Mouse (Mus musculus): ENCODE data around the gene Slc17a2.

Slc17a2 gene

DNA sequence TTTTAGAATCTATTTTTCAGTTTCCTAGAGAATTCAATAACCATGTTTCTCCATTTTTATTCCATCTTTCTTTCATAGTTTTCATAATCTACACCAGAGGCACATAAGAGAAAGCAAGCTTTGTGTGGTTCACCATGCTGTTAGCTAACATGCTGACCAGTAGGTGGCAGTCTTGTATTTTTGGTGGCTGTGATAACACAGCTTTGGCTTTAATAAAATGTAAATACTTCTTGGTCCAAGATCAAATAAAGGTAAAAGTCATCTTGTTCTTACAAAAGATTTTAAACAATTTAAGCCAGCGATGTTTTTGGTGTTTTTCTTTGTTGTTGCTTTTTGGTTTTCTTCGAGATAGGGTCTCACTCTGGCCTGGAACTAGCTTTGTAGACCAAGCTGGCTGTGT, 14.3 kb upstream of the Slc17a2 start:
- no peak for DNase-seq (ENCODE audit: low spot score)

GRCm38 (mm10) chr13:23799405-23799804, 7.4 kb upstream of the Slc17a2 start:
- DNase-seq (ENCODE audit: low spot score), result no peak

- DNase-seq (ENCODE audit: low spot score), result no peak
These were observed 2.3 kb upstream of the Slc17a2 start for GRCm38 (mm10) chr13:23804532-23804931.

- no peak for DNase-seq (ENCODE audit: low spot score)
These were observed 9.4 kb downstream of the Slc17a2 start for GRCm38 (mm10) chr13:23816148-23816547.

DNA sequence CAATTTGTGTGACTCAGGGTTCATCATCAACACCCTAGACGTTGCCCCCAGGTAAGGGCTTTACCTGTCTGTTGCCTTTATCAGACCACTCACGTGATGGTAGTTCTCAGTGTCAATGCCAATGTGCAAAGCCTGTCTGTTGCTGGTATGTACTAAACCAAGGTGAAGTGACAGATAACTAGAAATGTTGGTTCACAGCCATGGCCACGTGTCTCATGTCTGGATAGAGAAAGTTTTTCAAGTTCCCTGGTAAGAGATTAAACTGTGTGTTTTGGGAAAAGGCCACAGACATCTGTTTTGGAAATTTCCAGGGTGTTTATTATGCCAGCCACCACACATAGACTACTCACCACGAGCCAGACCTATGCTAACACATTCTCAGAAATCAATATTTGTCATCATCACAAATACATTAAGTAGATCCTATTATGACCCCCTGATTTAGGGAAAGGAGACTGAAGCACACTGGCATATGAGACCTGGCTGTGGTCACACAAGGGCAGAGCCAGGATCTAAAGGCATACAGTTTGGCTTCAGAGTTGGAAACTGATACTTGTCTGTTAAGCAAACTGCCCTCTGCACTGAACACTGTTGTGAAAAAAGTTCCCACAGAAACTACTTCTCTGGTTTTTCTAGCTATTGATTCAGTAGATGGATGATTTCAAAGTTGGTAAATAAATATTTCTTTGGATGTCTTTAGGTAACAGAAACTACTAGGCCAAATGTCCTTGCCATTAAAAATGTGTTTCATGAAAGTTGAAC, 13.6 kb downstream of the Slc17a2 start:
- no peak for DNase-seq (ENCODE audit: low spot score)

GRCm38 (mm10) chr13:23822213-23822612, 15.4 kb downstream of the Slc17a2 start:
- no peak for DNase-seq (ENCODE audit: low spot score)

DNA sequence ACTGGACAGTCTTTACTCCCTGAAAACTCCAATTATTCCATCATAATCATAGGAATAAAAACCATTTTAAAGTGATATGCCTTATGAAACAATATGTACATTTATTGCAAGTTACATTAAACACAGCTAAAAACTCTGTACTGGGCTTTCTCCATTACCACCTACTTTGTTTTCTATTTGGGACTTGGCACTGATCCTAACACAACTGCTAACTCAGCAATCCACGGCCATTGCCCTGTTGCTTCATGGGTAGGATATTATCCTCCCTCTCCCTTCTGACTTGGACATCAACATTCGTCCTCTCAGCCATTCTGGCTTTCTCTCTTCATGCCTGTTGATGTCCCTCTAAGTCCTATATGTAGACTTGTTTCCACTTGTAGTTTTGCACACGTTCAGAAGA, 19.8 kb downstream of the Slc17a2 start:
- no peak for DNase-seq (ENCODE audit: low spot score)

GRCm38 (mm10) chr13:23833053-23833452, 26.3 kb downstream of the Slc17a2 start:
- no peak for DNase-seq (ENCODE audit: low spot score)

DNA sequence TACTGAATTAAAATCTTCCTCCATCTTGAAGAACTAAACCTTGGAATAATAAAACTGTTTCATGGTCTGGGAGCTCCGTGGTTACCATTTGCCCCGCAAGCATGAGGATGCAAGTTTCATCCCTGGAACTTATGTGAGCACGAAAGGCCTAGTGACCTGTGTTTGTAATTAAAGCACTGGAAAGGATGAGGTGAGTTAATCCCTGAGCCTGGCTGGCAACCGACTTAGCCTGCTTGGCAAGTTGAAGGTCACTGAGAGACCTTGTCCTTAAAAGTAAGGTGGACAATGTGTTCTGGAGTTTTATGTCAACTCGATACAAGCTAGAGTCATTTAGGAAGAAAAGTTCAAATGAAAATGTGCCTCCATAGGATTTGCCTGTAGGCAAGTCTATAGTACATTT, 28.0 kb downstream of the Slc17a2 start:
- DNase-seq (ENCODE audit: low spot score), result no peak

DNA sequence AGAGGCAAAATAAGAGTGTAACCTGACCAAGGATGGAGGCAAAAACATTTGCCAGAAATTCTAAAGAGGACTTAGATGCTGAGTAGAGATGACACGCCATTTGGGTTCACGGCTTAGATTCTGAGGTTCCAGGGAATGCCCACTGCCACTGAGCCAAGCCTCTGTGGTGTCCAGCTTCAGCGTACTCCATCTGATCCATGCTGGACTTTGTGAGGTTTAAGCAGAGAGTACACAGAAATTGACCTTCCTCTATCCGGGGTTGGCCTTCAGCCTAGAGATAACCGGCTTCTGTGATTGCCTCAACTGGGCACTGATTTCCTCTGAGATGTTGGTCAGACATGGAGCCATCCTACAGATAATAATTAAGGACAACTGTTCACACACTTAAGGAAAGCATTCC, 29.8 kb downstream of the Slc17a2 start:
- no peak for DNase-seq (ENCODE audit: low spot score)

GRCm38 (mm10) chr13:23839308-23839707, 32.5 kb downstream of the Slc17a2 start, which contains the start of gene Slc17a3:
TSS of gene Slc17a3 (plus strand) at chr13:23839434.
- no peak for DNase-seq (ENCODE audit: low spot score)

DNA sequence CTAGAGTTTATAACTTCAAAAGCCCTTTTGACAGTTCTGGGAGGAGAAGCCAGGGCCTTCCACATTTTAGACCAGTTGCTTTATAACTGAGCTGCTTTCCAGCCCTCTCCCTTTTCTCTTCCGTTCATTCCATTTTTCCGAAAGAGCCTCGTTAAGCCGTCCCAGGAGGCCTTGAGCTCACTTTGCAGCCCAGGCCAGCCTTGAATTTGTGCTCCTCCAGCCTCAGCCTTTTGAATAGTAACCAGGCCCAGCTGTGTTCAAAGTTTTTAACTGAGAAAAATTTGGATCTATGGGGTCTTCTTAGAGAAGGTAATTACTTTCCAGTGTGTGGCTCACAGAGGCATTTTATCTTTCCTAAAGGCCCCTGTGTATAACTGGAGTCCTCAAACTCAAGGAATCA, 39.1 kb downstream of the Slc17a2 start:
- DNase-seq (ENCODE audit: low spot score), result no peak

DNA sequence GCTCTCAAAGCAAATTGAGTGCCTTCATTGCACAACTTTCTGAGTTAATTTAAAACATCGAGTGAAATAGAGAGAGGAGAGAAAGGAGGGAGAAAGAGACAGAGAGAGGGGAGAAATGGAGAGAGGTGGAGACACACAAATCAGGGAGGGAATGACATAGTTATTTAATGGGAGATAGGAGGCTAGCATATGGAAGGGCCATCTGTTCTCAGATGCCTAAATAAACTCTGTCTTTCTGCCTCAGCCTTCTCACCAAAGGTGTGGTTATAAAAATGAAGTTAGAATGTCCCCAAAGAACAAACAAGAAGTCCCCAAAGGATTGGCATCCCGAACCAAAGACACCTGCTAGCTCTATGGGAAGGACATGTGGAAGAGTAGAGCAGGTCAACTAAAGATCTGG, 42.5 kb downstream of the Slc17a2 start:
- no peak for DNase-seq (ENCODE audit: low spot score)

GRCm38 (mm10) chr13:23856401-23856800, 49.6 kb downstream of the Slc17a2 start:
- no peak for DNase-seq (ENCODE audit: low spot score)

GRCm38 (mm10) chr13:23861815-23862214, 55.0 kb downstream of the Slc17a2 start:
- no peak for DNase-seq (ENCODE audit: low spot score)

- no peak for DNase-seq (ENCODE audit: low spot score)
These were observed 57.9 kb downstream of the Slc17a2 start for GRCm38 (mm10) chr13:23864711-23865110.

DNA sequence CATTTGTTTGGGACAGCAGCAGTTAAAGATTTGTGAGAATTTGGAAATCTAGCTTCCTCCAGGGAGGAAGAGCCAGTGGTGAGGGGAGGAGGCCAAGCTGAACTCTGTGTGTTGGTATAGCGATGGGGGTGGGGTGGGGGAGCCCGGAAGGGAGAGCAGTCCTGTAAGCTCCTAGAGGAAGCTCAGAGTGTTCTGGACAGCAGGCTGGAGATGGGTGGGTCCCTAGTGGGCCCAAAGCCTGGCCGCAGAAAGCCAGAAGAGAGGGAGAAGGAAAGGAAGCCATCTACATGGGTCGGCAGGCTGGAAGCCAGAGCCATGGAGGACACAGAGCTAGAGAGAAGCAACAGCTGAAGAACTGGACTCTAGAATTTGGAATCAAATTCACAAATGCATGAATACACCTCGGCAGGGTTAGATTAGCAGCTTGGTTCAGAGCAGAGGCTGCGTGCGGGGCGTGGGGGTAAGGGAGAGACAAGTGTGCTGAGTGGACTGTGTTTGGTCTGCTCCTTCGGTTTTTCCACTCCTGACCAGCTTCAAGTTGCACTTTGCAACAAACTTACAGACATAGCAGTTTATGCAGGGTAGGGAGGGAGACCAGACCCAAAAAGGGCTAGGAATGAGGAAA, 59.4 kb downstream of the Slc17a2 start:
- DNase-seq (ENCODE audit: low spot score), result no peak

DNA sequence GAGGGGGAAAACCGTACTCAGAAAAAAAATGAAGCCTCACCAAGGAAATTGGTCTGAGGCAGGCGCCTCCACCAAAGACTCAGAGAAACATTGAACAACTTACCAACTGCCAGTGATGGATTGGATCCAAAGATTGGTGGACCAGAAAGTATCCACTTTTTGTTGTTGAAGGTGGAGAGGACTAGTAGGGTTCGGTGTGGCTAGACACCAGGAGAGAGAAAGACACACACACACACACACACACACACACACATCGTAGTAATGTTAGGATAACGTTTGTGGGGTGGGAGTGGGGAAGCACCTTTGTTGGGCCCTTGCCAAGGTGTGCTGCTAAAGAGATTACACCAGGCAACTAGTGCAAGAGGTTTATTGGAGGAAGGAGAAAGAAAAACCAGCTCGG, 60.2 kb downstream of the Slc17a2 start:
- DNase-seq (ENCODE audit: low spot score), result no peak

- DNase-seq (ENCODE audit: low spot score), result no peak
These were observed 60.6 kb downstream of the Slc17a2 start, which contains the start of gene Slc17a1 for GRCm38 (mm10) chr13:23867405-23867804. TSS of gene Slc17a1 (plus strand) at chr13:23867750.

DNA sequence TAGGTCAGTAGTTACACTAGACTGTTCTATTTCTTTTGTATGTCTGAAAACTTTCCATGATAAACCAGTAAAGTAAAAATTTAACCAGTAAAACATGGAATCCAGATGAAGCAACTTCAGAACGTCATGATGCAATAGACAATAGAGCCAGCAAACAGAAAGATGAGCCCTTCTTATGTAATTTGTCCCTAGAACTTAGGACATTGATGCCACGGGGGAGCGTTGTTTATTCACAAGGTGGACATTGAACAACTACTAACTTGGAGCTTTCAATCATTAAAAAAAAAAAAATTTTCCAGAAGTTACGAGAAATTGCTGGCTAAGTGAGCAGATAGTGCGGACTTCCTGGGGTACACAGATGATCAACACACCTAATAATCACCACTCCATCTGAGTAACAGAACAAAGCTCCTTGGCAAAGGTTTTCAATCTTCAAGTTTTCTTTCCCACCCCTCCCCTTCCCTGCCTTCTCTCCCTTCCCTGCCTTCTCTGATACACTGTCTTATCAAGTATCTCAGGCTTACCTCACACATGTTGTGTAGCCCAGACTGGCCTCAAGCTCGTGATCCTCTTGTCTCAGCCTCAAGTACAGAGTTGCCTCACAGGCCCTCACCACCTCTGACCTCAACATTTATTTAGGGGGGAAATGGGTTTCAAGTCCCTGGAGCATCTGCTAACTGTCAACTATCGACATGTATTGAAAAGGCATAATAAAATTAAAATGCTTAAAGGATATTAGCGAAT, 62.2 kb downstream of the Slc17a2 start:
- DNase-seq (ENCODE audit: low spot score), result no peak

DNA sequence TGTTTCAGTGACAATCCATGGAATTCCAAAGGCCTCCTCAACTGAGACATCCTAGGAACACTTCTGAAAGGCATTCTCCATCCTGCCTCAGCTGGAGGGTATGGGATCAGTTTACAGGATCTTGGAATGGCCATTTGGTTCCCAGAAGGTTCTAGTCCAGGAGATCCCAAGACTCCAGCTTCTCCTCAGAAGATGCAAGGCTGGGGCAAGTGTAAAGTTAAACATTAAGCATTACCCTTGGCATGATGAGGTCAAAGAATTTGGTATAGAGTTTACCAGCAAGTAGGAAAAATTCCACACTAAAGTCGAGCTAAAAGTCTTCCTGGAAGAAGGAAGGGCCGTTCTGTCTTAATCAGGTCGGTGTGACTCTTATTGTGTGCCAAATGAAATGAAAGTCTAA, 63.2 kb downstream of the Slc17a2 start:
- DNase-seq (ENCODE audit: low spot score), result no peak

DNA sequence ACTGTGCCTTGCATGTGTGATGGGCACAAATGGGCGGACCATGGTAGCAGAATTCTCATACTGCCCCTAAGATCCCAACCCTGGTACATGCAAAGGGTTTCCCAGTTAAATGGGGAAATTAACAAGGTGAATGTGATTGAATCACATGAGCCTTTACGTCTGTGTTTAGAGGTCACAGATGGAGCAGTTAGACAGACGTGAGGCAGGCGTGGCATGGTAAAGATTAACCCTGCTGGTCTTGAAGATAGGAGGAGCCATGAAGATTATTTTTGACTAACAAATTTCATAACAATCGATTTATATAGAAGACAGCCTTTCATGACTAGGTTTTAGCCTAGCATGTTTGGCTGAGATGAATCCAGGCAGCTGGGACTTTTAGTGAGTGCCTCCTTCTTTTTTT, 66.3 kb downstream of the Slc17a2 start:
- DNase-seq (ENCODE audit: low spot score), result no peak
